Mouse (Mus musculus): ENCODE measurements around the gene Ehbp1.

Ehbp1 gene

DNA sequence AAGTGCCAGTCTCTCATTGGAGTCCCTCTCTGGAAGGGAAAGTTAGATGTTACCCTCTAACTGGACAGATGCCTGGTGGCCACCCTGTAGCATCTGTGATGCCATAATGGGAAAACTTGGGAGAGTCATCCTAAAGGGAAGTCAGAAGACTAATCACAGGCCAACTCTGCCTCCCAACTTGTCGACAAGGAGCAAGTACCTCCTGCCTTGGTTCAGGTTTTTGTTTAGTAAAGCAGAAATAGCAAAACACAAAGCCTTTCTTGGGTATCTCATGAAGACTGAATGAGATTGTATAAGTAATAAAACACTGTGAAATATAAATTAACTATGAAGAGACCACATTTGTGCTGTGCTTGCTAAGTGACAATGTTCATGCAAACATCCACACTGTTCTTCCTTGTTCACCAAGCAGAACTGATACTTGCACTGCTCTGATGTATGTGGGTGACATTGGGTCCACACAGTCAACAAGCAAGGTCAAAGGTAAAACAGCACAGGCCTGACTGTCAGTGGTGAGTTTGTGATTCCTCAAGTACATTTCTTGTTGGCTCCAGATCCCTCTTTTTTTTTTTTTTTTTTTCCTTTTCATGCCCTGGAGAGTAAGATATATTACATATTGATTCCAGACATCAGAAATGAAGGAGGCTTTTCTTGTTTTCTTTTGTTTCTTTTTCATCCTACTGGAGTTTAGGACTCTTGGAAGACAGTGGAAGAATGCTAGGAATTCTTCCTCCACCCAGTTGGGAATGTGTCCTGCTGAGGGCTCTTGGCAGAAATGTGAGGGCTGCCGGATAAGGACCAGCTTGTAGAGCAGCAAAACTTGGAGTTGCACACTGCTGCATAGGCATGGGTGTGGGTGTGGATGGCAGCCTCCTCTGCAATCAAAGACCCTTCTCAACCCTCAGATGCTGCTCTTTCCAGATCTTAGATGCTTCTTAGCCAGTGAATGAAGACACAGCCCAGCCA lies at the start of gene Ehbp1:
Ehbp1 (minus strand) TSS at position 51 of the 966 bp plus-strand sequence.
- no peak for DNase-seq (ENCODE audit: low spot score in 2 of 2)

- no peak for DNase-seq (ENCODE audit: low spot score in 2 of 2)
These were observed 45.5 kb upstream of the Ehbp1 start for GRCm38 (mm10) chr11:22387472-22388098.

GRCm38 (mm10) chr11:22383532-22383931 lies 41.4 kb upstream of the Ehbp1 start:
- no peak for DNase-seq (ENCODE audit: low spot score in 2 of 2)

DNA sequence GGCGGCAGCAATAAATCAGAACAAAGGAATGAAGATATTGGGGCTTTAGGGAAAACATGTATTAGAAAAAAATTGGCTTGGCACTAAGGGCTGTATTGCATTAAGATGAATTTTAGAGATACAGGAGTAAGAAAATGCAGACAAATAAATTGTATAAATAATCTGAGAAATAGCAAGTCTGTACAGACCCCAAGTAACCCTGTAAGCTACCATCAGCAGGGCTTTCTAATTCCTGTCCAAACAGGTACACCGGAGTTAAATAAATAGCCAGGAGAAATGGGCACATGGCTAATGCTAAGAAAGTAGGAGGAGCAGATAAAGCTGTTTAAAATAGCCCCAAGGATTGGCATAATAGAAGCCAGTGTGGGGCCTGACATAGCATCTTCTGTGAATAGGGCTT lies 32.7 kb upstream of the Ehbp1 start:
- no peak for DNase-seq (ENCODE audit: low spot score in 2 of 2)

DNA sequence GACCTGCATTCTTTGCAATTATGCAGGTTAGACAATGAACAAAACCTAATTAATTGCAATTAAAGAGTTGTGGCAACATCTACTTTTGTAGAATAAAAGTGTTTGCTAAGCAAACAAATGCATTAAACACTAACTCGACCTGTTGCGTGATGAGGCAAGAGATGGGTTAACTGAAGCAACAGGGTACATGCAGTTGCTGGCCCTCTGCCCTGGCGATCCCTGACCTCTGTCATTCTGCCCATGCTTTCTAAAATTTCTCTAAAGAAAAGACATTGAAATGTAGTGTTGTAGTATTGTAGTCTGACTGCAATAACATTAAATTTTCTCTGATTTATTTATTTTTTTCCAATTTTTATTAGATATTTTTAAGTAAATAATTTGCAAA lies 31.2 kb upstream of the Ehbp1 start:
- DNase-seq (ENCODE audit: low spot score in 2 of 2): no peak

DNA sequence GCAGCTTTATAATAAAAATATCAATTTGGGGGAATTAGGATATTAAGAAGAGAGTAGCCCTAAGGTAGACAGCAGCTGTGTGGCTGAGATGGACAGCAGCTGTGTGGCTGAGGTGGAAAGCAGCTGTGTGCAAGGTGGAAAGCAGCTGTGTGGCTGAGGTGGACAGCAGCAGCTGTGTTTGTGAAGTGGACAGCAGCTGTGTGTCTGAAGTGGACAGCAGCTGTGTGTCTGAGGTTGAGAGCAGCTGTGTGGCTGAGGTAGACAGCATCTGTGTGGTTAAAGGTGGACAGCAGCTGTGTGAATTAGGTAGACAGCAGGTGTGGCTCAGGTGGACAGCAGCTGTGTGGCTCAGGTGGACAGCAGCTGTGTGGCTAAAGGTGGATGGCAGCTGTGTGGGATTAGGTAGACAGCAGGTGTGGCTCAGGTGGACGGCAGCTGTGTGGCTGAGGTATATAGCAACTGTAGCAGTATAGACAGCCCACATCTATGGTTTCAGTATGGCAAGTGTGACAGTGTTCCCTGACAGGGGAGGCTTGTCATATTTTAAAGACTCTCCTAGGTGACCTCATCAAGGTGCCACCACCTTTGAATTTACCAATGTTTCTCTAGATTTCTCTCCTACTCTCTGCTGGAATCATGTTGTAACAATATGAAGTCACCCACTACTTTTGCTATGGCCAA lies 30.7 kb upstream of the Ehbp1 start:
- no peak for DNase-seq (ENCODE audit: low spot score in 2 of 2)

DNA sequence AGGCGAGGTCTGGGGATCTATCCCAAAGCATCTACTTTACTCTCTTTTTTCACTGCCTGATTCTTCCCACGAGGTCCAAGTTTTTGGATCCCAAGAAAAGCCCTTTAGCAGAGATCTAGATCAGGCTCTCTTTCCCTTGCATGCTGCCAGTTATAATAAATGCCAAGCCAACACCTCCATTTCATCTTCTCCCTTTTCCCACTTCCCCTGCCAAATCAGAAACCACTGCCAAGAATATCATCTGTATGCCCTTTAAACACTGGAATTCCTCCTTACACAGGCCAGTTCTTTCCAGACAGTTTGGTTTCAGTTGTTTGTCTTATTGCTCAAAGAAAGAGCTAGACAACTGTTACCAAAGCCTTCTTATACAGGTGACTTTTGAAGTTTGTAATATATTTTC lies 27.7 kb upstream of the Ehbp1 start:
- no peak for DNase-seq (ENCODE audit: low spot score in 2 of 2)

GRCm38 (mm10) chr11:22368621-22369020 lies 26.5 kb upstream of the Ehbp1 start:
- no peak for DNase-seq (ENCODE audit: low spot score in 2 of 2)

GRCm38 (mm10) chr11:22366486-22366885 lies 24.4 kb upstream of the Ehbp1 start:
- DNase-seq (ENCODE audit: low spot score in 2 of 2): no peak

GRCm38 (mm10) chr11:22353962-22354621 lies 12.0 kb upstream of the Ehbp1 start:
- DNase-seq (ENCODE audit: low spot score in 2 of 2): no peak

DNA sequence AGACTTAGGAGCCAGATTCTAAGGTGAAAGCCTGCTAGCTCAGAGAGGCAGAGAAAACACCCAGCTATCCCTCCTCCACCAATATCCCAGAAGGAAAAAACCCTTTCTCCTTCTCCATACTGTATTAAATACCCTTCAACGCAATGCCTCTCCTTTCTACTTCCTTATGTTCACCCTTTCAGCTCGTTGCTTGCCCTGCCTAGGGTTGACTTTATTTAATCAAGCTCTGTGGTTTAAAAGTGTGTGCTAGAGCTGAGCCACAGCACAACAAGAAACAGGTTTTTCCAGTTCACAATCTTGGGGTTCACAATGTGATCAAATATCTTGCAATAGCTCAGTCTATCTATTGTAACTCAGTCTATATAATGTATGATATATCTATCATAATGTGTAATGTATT lies 7.9 kb upstream of the Ehbp1 start:
- DNase-seq (ENCODE audit: low spot score in 2 of 2): no peak

GRCm38 (mm10) chr11:22348536-22348910 lies 6.4 kb upstream of the Ehbp1 start:
- no peak for DNase-seq (ENCODE audit: low spot score in 2 of 2)

- no peak for DNase-seq (ENCODE audit: low spot score in 2 of 2)
These were observed 5.8 kb upstream of the Ehbp1 start for GRCm38 (mm10) chr11:22347651-22348535.

GRCm38 (mm10) chr11:22327302-22327910 lies 14.7 kb downstream of the Ehbp1 start:
- no peak for DNase-seq (ENCODE audit: low spot score in 2 of 2)

DNA sequence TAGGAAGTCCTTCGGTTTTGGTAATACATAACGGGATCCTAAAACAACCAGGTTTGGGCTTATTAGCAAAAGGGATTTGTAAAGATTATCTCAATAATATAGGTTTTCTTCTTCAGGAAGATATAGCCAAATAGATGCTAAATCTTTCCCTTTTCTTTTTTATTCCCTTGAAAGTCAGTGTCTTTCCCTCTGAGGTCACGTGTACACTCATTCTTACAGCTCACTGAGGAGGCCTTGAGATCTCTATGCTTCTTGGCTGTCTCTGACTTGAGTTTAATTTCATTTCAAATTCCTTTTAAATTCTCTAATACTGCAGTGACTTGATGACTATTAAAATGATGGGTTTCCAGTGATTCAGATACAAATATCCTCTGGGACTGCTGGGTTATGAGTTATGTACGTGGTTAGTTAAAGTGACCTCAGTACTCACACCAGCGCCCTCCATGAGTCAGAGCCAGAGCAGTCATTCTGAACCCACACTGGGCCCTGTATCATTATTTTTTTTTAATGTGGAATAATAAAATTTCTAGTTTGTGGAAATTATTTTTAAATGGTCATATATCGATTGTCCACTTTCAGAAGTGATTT lies 24.2 kb downstream of the Ehbp1 start:
- DNase-seq (ENCODE audit: low spot score in 2 of 2): no peak

DNA sequence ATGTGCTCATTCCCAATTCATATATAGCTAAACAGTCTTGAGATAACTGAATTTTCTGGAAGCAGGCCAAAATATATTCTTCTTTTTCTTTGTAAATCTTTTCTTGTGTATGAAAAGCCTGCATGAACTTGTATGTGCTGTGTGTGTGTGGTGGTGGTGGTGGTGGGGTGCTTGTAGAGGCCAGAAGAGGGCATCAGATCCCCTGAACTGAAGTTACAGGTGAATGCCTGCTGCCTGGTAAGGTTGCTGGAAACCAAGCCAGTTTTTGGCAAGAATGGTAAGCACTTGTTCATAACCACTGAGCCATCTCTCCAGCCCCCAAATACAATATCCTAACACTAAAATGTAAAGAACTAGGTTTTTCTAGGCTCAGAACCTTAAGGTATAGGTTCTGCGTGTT lies 26.3 kb downstream of the Ehbp1 start:
- no peak for DNase-seq (ENCODE audit: low spot score in 2 of 2)

GRCm38 (mm10) chr11:22301164-22301563 lies 40.9 kb downstream of the Ehbp1 start:
- DNase-seq (ENCODE audit: low spot score in 2 of 2): no peak

GRCm38 (mm10) chr11:22289164-22289563 lies 52.9 kb downstream of the Ehbp1 start:
- no peak for DNase-seq (ENCODE audit: low spot score in 2 of 2)

GRCm38 (mm10) chr11:22287513-22287900 lies 54.6 kb downstream of the Ehbp1 start:
- DNase-seq (ENCODE audit: low spot score in 2 of 2): no peak

GRCm38 (mm10) chr11:22286885-22287512 lies 55.1 kb downstream of the Ehbp1 start:
- DNase-seq (ENCODE audit: low spot score in 2 of 2): peak; percentile 92 to 95
